Mouse (Mus musculus) right cerebral cortex, postnatal 4 days (tissue): ENCODE results near the gene Tes.

ENCODE experiments used
- DNase-seq: peaks from one replicate; pipeline ENCODE4 v3.0.0-alpha.2; 2022

Tes gene

DNA sequence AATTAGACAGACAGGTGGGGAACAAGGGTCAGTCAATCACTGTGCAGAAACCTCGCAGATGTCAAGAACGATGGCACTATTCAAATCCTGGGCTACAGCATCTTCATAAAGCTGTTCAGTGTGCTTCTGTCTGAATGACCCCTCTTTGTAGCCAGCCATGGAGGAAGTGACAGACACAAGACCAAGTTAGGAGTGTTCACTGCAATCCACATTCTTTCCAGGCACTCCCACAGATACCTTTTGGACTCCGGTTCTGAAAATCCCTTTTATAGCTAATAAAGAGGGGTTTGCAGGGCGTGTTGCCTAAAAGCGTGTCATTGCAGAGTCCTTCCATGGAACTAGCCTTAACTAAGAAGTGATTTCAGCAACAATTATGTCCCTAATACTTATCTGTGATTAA lies 14.9 kb downstream of the Tes start:
- no peak for DNase-seq

DNA sequence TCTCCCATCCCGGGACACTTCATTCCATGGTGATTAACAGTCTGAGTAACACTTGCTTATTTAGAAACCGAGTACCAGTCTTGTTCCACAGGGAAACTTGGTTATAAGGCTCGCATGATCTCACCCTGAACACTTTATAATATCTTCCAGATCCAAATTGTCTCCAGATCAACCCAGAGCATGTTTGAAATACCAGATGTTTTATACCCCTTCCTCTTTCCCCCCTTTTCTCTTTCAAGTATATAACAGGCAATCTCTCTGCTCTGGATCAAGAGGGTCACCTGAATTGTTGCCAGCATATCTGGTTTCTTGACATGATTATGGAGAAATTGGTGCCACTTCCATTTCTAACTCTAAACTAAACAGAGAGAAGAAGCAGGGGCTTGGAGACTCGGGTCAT lies 17.3 kb downstream of the Tes start:
- no peak for DNase-seq

DNA sequence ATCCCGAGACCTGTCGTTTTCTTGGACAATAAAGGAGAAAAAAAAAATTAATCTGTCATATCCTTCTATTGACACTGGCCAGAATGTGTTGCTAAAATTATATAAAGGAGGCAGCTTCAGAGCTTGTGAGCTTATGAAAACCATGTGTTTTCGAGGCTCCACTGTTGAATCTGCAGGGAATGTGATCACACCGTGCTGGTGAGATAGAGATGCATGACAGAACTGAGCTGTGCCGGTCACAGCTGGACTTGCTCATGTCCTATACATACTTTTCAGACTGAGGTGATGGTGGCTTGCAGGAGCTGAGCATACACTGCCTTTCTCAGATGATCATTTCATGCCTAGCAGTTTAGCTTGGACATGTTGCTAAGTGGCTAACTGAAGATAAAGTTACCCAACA lies 17.9 kb downstream of the Tes start:
- no peak for DNase-seq

DNA sequence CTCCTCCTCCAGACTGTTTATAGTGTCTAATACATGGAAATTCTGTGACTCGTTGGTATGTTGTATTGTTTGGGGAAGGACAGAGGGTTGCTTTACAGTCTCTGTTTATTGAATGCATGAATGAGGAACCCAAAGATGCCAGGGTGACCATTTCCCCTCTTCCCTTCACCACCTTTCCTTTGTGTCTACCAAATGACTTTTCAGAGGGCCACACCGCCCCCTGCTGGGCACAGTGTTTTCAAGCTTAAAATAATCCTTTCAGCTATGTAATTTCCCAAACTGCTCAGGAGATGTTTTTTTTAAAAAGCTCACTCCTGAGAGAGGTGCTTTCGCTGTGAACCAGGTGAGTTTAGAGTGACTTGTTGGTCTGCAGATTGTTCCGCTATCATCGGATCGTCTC lies 22.5 kb downstream of the Tes start:
- DNase-seq: peak; percentile 82

DNA sequence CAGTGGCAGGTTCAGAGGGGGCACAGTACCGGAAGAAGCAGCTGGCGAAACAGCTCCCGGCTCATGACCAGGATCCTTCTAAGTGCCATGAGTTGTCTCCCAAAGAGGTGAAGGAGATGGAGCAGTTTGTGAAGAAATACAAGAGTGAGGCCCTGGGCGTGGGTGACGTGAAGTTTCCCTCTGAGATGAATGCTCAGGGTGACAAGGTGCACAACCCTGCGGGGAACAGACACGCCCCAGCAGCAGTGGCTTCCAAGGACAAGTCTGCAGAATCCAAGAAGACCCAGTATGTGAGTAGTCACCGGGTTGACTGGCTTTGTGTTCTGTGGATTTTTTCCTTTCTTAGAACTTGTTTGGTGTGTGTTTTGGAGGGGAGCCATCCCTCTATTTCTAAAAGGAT lies 32.4 kb downstream of the Tes start:
- no peak for DNase-seq

DNA sequence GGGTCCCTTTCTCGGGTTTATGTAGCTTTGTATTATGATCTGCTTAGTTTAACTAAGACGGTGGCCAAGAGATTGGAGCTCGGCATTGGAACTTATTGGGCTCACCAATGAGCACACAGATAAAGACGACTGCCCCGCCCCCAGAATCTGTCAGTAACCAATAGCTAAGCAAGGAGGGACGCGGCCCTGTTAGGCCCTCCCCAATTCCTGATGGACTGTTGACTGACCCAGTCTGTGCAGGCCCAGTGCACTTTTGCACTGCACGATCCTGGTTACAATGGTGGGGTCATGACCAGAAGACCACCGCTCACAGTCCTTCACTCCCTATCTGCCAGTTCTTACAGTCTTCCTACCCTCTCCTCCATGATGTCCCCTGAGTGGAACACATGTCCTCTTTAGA lies 33.6 kb downstream of the Tes start:
- no peak for DNase-seq

DNA sequence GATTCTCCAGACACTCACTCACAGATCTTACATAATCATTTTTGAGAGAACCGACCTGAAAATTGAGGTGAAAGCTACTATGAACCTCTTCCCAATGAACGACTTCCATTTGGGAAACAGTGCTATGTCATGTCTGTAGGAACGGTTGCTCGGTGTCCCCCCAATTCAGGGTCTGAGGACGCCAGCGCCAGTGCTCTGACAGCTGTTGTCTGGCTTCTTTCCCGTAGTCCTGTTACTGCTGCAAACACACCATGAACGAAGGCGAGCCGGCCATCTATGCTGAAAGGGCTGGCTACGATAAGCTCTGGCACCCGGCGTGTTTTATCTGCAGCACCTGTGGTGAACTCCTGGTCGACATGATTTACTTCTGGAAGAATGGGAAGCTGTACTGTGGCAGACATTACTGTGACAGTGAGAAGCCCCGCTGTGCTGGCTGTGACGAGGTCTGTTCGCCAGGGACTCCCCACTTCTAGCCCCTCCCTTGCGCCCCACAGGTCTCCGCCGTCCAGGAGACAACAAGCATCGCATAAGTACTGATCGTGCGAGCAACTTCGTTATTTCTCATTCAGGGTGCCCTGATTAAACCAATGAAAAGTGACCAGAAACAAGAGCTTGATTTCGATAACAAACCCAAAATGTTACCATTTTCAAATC lies 34.7 kb downstream of the Tes start:
- DNase-seq: no peak

DNA sequence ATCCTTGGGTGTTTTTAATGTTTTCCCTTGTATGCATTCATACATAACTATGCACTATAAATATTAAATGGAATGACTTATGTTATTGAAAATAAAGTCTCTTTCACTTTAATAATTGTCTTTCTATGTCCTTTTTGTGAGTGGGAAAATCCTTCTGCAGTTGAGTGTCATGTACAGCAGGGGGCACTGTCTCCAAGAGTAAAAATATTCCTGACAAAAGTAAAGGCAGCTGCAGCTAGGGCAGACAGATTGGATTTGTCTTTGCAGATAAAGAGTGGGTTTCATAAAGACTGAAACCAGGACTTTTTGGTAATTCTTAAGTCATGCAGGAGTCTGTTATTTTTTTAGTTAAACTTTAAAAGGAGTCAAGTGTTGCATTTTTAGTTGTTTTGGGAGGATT lies 40.8 kb downstream of the Tes start:
- peak; percentile 43 for DNase-seq

DNA sequence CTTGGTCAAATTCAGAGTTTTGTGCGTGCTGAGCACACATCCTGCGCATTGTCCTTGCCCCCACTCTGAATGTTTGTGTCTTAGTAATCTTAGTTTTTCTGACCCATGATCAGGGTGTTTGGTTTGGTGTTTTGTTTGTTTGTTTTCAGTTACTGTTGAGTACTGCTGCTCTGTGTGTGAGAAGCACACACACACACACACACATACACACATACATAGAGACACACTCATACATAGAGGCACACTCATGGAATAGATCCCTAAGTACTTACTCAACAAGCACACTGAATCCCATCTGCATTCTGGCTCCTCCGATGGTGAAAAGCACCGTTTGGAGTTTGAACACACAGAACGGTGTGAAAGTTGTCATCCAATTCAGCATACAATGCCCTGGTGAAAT lies 41.5 kb downstream of the Tes start:
- DNase-seq: no peak

DNA sequence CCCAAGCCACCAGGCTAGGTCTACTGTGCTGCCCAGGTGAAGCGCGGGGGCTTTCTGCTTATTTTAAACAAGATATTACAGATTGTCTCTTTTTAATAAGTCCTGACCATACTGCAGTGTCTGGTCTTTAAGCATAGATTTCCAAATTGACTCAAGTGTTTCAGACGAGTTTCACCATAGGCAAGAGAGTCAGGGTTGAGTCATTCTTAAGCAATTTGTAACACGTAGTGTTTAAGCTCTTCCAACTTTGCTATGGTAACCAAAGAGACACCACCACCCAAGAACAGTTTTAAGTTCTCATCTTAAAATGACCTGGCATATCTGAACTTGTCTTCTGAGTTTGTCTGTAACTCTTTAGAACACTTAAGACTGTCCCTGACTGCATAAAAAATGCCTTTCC lies 44.3 kb downstream of the Tes start:
- no peak for DNase-seq

DNA sequence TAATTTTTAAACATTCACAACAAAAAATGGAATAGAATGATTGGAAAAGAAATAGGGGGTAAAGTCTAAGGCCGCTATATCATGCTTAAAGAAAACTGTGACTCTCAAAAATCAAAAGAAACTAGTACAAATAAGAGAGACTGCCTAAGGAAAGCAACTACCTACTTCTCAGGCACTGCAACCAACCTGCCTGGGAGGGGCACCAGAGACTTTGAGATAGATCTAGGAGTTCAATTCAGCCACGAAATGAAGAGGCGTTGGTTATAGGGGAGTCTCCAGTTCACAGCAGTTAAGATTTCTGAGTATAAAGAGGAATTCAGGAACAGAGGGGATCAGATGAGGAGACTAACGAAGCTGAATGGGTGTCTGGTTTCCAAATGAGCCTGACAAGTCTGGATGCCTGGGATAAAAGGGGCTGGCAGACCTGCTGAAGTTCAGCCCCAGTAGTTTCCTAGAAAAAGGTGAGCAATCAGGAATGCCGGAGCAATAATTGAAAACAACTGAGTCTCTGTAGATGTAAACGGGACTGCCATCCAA lies 45.7 kb downstream of the Tes start:
- no peak for DNase-seq

DNA sequence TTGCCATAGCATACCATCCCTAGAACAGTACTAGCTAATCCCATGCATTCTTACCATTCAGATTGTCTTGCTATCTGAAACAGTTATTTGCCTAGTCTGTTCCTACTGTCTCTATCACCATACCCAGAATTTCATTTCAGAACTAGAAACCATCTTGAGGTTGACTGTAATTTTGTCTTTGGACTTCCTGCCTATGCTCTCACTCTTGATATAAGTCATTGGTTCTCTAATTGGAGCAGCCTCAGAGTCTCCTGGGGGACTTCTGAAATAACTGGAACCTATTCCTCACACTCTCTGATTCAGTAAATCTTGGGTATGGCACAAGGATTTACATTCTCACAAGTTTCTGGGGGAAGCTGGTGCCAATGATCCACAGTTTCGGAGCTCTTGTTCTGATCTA lies 47.1 kb downstream of the Tes start:
- no peak for DNase-seq

DNA sequence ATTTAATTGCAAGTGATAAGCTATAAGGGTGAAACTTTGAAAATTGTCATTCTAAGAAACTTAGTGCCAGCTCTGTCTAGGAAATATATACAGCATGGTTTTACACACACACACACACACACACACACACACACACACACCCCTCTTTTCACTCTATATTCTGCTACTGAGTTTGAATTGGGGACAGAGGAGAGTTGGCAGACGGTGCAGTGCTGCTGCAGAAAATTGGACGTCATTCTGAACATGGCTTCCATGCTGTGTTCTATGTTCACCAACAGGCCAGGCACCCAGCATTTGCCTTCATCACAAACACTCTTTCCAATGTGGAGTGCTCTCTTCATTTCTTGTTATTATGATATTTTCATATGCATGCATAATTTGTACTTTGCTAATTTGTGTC lies 48.0 kb downstream of the Tes start:
- DNase-seq: no peak

DNA sequence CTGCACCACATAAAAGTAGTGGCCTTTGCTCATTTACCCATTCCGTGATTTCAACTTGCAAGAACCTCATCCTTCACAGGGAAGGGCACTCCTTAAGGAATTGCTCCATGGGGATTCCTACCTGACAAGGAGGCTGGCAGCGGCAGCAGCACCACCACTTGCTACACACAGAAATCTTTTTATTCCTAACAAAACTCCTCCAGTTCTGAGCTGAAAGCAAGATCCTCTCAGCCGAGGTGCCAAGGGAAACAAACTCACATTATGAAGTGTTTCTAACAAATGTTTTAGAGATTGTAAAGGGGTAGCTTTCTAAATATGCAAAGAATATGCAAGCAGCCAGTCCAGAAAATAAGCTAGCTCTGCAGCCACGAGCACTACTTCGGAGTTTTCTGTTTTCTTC lies 49.6 kb downstream of the Tes start:
- DNase-seq: no peak

DNA sequence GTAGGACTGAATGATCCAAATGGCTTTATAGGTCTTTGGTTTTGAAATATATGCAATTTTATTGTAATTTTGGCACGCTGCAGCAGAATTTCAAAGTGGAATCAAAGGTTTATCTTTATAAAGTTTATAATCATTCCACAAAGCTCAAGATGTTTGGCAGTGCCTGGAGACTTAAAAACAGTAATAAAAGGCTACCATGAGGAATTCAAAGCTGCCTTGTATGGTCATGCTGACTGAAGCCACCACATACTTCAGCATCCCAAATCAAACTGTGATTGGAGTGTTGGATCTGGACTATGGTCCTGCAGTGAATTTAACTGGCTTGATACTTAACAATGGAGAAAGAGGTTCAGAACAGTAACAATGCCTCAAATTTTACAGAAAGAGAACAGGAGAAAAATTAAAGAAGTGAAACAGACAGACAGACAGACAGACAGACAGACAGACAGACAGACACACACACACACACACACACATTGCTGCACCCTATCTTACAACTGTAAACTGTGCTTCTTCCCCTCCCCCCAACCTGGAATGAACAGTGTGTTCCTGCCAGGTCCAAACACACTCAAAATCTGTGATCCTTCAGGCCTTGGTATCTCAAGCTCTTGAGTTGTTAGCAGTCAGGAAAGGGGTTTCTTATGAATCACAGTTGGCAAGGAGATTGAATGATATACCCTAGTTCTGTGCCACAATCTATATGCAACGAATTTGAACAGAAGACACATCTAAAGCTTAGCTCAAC lies 50.3 kb downstream of the Tes start:
- DNase-seq: no peak

DNA sequence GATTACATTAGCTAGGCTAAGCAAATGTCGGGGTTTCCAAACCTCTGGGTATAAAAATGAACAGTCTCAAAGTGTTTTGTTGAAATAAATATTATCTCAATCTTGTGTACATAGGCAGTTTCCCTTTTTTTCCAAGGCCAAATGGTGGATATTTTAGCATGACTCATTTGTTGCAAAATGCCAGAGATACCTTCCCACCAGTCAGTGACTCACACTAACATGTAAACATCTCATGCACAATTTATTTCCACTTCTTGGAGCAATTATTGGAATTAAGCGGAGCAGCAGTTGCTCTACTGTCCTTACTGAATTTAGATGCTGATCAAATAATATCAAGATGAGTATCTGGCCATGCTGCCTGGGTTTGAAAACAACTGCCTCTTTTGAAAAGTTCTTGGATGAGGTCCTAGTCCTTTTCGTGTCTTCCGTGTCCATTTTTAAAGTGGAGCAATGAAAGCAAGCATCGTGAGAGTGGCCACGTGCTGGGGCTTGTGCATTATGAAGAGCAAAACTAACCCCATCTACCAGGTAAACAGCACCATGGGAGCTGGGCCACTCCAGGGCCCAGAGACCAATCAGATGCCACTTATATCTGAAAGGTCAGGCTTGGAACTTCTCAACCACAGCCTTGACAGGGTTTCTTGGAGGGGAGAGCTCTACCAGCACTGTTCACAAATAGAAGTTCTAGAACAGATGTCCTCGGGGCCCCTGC lies 54.7 kb downstream of the Tes start:
- no peak for DNase-seq

DNA sequence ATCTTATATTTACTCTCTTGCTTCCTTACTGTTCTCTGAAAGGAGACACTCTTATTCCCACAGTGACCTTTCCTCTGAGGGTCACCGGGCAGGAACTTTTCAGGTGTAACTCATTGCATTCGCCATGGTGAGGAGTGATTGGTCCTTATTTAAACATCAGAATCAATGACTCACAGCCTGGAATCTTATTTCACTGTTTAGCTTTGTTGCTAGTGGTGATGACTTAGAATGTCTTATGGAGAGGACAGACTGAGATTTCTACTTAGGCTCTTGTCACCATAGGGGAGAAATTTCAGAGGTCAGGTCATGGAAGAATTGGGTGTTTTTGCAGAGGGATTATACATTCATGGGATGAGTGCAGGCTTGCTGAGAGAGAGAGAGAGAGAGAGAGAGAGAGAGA lies 75.1 kb downstream of the Tes start:
- no peak for DNase-seq

DNA sequence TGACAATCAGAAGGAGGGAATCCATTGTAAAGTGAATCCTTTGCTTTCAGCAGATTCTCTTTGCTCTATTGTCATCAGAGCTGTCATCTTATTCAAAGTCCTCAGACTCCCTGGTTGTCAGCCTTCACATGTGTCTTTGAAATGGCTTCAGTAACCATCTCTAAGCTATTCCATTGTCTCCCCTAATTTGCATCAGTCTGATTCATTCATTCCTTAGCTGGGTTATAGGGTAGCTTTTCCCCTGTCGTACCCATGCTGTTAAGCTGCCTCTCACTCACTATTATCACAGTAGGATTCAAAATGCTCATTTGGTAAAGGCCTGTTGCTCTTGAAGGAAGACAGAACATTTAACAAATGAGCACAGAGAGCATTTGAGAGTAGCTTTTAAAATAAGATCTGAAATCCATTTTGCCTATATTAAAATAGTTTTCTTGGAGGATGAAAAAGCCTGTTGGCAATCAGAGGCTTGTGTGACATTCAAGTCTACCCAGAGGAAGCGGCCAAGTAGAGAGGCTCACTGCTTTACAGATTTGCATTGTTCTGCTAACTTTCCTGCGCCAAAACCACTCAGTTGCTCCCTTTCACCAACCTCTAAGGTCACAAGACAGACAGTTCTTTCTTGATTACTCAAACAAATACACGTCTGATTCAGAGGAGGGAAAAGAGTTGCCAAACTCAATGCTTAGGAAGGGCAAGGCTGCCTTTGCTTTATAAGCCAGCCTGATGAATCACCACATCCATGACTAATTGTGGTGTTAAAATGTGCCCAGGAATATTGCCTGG lies 77.8 kb downstream of the Tes start:
- no peak for DNase-seq

DNA sequence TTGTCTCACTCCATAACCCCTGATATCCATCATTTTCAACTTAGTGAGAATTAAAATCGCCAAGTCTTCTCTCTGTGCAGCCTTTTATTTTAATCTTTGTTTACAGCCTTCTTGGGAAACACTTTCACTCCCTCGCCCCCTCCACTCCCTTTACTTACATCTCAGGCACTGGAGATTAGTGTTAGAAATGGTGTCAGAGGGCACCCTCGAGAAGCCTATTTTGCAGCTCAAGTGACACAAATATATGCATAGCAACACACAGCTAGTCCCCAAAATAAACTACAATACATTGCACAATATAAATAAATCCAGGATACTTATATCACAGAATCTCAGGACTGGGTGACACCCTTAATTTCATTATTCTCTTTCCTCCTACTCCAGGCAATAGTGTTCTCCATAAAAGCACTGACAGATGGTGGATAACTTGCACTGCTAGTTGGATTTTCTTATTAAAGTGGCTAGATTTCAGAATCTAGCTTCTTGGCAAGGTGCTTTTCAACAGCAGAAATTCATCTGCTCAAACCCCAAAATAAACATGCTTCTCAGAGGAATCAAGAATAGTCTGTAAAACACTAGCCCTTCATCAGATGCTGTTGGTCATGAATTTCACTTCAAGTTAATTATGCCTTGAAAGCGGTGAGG lies 86.2 kb downstream of the Tes start:
- DNase-seq: no peak

DNA sequence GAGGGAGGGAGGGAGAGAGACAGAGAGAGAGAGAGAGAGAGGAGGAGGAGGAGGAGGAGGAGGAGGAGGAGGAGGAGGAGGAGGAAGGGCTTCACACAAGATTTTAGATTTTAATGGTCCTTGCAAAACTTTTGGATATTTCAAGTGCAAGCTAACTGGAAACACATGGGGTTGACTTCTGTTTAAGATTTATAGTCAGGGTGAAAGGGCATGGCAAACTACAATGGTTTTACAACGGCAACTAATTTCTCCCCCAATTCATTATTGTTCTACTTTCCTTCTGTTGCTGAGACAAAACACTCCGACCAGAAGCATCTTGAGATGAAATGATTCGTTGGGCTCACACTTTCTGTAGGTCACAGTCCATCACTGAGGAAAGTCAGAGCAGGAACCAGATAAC lies 87.6 kb downstream of the Tes start:
- no peak for DNase-seq
